Mouse (Mus musculus): ENCODE measurements around the gene Hsd17b14.

Hsd17b14 gene

DNA sequence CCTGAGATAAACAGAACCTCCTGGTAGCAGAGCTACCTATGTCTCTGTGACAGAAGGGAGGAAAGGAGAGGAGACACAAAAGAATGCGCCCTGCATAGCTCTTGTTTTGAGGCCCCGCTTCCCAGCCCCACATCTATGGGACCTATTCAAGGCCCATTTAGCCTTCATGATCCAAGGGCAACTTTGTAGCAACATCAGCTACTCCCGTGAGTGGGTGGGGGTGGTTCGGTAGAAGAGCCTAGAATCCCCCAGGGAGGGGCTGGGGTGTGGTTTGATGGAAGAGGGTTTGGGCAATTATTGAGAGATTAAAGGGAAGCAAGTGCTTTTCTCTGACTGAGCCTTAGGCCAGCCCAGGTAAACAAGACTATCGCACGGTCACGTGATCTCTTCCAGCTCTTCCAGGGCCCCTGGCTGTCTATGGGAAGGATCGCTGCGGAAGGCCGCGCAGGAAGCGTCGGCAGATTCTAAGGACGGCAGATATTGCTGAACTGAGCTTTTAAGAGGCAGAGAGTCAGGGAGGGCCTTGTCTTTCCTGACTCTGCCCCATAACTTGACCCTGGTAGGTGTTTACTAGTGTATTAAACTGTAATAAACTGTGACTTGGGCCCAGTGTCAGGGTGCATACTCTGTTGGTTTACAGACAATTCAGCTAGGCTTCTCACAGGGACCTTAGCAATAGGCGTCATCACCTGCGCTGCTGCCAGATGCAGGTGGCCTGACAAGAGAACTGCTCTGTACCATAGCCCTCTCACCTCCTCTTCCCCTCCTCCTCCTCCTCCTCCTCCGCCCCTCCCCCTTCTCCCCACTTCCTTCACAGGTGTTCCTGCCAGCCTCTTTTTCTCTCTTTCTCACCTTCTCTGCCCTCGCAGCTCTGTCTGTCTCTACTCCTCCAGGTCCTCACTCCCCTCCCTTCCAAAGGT, 44.5 kb downstream of the Hsd17b14 start:
- in situ Hi-C loops (cut with MboI, MseI): no loop called here

DNA sequence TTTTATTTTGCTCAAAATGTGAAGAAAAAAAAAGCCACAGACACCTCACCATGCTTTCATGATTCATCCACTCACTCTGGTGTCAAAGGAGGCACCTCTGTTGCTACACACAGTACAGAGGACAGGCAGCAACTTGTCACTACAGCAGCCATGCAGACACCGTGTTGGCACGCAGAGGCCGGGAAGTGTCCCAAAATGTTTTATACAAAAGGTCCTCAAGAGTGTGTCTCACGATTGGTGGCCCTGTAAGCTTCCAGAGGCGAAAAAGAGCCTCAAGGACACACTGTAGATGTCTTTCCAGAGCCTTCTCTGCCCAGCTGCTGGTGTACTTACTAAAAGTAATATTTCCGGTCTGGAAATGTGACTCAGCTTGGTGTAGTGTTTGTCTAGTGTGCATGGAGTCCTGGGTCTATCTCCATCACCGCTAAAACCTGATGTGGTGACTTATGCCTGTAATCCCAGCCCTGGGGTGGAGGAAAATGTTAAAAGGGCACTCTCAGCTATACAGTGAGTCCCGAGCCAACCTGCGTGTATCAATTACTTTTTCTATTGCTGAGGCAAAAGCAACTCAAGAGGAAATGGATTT, 51.1 kb downstream of the Hsd17b14 start:
- in situ Hi-C loops (cut with MboI, MseI): no loop called here

DNA sequence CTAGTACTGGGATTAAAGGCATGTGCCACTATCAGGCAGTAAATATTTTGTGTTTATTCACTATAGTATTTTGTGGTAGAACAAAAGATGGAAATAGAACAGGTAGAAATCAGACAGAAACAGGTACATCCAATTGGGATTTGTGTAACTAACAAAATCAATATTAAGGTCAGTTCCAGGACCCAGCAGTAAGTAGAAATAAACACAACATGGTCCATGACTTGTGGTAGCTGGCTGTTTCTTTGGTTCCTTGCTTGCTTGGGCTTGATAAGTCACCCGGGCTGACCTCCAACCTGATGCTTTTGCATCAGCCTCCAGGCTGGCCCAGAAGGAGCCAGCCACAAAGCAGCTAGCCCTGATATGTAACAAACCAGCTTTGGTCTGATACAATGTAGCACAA, 54.8 kb downstream of the Hsd17b14 start:
- in situ Hi-C loops (cut with MboI, MseI): no loop called here

DNA sequence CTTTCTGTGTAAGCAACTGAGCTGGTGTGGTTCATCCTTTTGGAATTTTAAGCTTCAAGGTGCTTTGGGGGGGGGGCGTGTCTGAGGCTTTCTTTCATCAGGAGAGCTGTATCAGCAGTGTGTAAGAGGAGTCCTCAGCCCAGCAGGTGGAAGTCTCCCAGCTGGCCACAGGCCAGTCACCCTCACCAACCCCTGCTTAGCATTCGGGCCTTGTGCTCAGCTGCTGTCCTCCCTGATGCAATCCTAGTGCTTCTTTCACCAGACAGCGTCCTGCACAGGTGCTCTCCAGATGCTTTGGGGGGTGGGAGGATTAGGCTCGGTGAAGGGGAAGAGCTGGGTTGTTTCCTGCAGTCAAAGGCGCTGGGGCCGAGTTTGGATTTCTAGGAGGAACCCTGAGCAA, 61.6 kb downstream of the Hsd17b14 start:
- in situ Hi-C loops (cut with MboI, MseI): no loop called here

DNA sequence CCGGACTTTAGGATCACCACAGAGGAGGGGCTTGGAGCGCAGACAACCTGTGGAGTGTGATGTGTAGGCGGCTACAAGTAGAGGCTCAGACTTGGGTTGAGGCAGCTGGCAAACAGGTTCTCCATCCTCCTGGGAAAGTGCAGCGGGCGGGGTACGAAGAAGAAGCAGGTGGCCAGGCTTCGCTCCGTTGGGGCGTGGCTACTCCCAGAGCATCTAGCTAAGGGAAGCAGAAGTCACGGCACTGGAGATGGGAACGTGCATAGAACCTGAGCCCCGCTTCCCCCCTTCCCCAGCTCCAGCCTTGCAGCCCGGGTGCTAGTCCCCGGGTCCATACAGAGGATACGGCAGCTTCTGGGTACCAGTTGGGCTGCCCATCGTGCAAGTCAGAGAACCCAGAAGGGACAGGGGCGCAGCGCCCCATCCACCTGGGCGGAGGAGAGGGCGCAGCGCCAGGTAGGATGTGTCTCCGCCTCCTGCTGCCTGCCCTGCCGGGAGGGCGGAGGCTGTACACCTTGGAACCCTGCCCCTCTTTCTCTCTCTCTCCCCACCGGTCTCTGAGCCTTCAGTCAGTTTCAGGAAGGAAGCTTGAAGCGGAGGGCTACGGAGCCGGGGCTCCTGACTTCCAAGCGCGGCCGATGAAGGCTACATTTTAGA, 62.5 kb downstream of the Hsd17b14 start, which contains the start of gene Fut1:
Gene Fut1 (plus strand): TSS at position 248 of the 654 bp plus-strand sequence.
- in situ Hi-C loops (cut with MboI, MseI): no loop called here

All from T-helper 1 cell (primary cell).